Mouse (Mus musculus): ENCODE data around the gene Uqcc1. TPM values are rescaled to one million over a fixed set of nuclear protein-coding genes. Genes with fewer than 3 reads are reported as not detected.

The Uqcc1 gene
- 10 to 100 TPM; 16.9 to 82.3 (median 45.1) TPM for total RNA-seq (2018; cell fraction: chromatin; rRNA removed)
- 10 to 100 TPM; 16.3 to 45.2 (median 34.7) TPM for total RNA-seq (2018; cell fraction: cytosol; rRNA removed)
- total RNA-seq (2018; cell fraction: nucleus; rRNA removed) = 10 to 100 TPM in 25 of 26 experiments, 1 to 10 TPM in 1; 9.6 to 45.4 (median 27.2) TPM
- 27.3 to 47.7 TPM (median 28.7 TPM) in 3 replicates for polyA plus RNA-seq (2018)

DNA sequence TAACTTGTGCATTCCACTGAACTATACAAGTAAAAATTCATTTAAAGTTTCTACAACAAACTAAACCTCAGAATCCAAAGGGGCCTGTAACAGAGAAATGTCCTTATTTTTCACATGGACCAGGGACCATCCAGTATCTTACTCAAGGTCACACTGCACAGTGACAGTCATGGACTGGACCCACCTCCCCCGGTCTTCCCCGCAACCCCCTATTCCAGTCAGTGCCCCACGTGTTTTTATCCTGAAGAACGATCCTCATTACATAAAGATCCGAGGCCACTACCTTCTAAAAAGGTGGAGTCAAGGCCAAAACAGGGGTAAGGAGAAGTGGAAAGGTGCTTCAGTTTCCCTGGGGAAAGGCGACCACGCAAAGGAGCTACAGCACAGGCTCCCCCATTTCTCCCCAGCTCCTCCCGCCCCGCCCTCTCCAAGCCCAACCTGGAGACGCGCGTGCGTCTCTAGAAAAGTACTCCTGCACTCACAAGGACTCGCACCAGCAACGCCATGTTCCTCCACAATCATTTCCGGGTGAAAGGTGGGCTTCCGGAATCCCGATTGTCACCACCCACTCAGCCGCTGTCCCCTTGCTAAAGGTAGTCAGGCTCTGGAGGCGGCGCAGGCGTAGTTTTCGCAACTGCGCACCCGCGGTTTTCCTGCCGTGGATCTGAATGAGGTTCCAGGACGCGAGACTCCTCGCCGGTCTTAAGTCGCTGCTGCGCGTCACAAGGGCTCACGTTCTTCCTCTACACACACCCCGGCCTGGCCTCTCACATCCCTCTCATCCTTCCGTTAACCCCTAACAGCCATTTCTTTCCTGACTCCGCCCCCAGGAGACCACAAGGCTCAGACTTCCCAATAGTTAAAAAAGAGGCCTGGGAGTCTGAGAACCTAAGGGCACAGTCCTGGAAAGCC, at the start of gene Uqcc1:
Uqcc1 (minus strand) TSS at position 780 of the 912 bp plus-strand sequence.
- 1% methylated on average over 33 of the region's 38 CpGs for WGBS (ENCODE audit: missing documents)
- Histone ChIP-seq H3K4me3 (ENCODE audit: inconsistent target) (peak within 1 kb of the TSS; percentile 79), H3K27ac (peak within 1 kb of the TSS; percentile 74), H3K36me3 (ENCODE audit: inconsistent target) (no peaks in the 10 kb centered on the region), H3K79me2 (ENCODE audit: inconsistent target) (peaks cover 50% of the 10 kb centered on the region)

DNA sequence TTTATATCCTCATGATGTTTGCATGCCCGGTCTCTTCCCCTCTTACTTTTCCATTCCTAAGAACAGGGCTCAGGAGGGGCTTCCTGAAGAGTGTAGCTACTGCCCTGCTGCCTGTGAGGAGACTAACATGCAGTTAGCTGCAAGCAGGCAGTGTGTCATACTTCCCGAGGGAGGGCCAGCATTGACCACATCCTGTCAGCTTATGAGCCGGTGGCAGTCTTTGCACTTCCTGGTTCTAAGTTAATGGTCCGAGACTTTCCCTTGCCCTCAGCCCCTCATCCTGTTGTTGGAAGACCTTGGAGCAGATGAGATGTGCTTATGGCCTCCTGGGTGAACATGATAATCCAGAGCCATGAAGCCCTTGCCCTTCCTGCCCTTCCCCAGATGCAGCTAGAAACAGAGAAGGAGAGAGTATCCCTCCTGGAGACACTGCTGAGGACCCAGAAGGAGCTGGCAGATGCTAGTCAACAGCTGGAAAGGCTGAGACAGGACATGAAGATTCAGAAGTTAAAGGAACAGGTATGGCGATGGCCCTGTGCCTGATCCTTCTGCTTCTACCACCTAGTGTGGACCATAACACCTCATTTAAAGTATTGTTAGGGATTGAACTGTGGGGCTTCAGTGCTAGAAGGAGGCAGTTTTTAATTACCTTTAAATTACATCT, 49.4 kb upstream of the Uqcc1 start:
- peak overlapping the region; percentile 42 for H3K4me3 ChIP-seq (ENCODE audit: inconsistent target)
- peak overlapping the region; percentile 93 for H3K27ac ChIP-seq
- H3K36me3 ChIP-seq (ENCODE audit: inconsistent target) = peaks cover 41% of the 10 kb centered on the region; the same call in 1 of the 2 replicates
- peaks cover 30% of the 10 kb centered on the region for H3K79me2 ChIP-seq (ENCODE audit: inconsistent target)
- 17% methylated on average over 5 of the region's 5 CpGs for WGBS (ENCODE audit: missing documents)

DNA sequence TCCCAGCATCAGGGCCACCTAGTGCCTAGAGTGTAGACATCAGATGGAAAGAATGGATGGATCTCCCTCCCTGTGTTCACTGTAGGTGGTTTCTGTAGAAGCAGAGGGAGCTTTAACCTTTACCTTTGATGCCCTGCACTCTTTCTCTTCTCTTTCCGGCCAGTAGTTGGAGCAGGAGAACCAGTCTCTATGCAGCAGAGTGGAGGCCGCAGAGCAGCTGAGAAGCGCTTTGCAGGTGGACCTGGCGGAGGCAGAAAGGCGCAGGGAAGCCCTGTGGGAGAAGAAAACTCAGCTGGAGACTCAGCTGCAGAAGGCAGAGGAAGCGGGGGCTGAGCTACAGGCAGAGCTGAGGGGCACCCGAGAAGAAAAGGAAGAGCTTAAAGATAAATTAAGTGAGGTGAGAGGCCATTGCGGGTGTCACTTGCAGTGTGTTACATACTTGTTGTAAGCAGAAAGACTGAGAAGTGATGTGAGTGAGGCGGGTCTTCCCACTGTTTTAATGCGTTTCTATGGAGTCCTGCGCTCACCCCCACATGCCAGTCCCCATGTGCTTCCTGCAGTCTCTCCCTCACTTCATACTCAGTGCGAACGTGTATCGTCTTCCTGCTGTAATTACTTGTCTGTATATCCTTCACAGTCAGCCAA, 44.1 kb upstream of the Uqcc1 start:
- WGBS (ENCODE audit: missing documents) = 87% methylated on average over 14 of the region's 14 CpGs
- Histone ChIP-seq H3K4me3 (ENCODE audit: inconsistent target) (no peak overlapping the region), H3K27ac (no peak overlapping the region), H3K79me2 (ENCODE audit: inconsistent target) (no peaks in the 10 kb centered on the region), H3K36me3 (ENCODE audit: inconsistent target) (peaks cover 48% of the 10 kb centered on the region; the same call in 1 of the 2 replicates)

DNA sequence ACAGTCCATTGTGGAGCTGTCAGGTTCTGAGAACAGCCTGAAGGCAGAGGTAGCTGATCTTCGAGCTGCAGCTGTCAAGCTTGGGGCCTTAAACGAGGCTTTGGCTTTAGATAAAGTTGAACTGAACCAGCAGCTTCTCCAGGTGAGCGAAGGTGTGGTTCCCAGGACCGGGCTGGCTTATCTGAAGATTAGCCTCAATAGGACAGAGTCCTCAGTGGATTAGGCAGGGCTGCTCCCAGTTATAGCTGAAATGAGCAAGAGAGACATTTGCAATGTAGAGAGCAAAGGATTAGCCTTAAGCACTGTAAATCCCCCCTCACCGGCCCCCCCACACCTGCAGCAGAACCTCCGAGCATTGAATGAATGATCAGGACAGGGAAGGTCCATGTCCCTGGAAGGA, 43.2 kb upstream of the Uqcc1 start:
- Histone ChIP-seq H3K4me3 (ENCODE audit: inconsistent target) (no peak overlapping the region), H3K36me3 (ENCODE audit: inconsistent target) (peaks cover 53% of the 10 kb centered on the region; the same call in 1 of the 2 replicates), H3K79me2 (ENCODE audit: inconsistent target) (no peaks in the 10 kb centered on the region), H3K27ac (no peak overlapping the region)
- WGBS (ENCODE audit: missing documents) = 97% methylated on average over 5 of the region's 6 CpGs

DNA sequence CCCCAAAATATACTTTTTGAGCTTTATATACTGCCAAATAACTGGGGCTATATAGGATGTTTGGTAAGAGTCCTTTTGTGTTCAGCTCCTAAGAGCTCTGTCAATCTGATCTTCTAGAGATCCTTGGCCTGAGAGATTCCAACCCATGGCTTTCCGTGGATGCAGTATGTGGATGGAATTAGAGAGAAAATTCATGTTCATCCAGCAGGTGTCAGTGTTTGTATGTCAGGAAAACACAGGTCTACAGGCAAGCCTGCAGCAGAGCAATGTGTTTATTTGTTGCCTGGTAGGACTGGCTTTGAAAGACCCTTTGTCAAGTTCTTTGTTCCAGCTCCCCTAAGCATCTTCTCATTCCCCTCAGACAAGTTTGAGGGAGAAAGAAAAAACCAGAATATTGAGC, 32.9 kb upstream of the Uqcc1 start:
- H3K4me3 ChIP-seq (ENCODE audit: inconsistent target) = no peak overlapping the region

DNA sequence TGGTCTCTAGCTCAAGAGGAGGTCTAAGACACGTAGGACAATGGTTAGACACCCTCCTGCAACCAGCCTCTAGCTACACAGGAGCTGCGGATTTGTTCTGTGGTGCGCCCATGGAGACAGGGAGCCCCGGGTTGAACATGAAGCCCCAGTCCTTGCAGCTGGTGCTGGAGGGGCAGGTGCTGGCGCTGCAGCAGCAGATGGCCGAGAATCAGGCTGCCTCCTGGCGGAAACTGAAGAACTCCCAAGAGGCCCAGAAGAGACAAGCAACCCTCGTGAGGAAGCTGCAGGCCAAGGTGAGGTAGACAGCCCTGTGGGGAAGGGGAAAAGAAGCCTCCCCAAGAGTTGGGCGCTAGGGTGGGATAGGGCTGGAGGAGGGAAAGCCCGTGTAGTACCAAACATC, 31.8 kb upstream of the Uqcc1 start:
- Histone ChIP-seq H3K36me3 (ENCODE audit: inconsistent target) (peaks cover 35% of the 10 kb centered on the region), H3K4me3 (ENCODE audit: inconsistent target) (no peak overlapping the region), H3K79me2 (ENCODE audit: inconsistent target) (peaks cover 42% of the 10 kb centered on the region), H3K27ac (no peak overlapping the region)
- 93% methylated on average over 10 of the region's 10 CpGs for WGBS (ENCODE audit: missing documents)

More for the DNA sequence above, 32.9 kb upstream of the Uqcc1 start:
- no peak overlapping the region for H3K27ac ChIP-seq
- 80% methylated on average over 1 of the region's 1 CpGs for WGBS (ENCODE audit: missing documents)
- peaks cover 46% of the 10 kb centered on the region for H3K36me3 ChIP-seq (ENCODE audit: inconsistent target)
- peaks cover 31% of the 10 kb centered on the region for H3K79me2 ChIP-seq (ENCODE audit: inconsistent target)

DNA sequence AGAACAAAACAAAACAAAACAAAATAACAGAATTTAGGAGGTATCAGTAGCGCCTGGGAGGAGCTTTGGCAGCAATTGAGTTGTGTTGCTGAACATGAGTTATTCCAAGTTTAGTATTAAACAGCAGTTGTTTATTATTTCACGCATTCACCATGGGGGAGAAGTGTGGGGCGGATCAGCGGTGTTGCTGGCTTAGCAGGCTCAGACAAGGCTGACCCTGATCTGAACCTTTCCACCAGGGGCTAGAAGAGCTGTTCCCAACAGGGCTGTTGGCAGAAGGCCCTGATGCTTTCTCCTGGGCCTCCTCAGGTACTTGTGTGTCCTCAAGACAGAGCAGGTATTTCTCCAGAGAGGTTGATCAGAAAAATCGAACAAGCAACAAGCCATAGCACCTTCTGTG, 29.9 kb upstream of the Uqcc1 start:
- WGBS (ENCODE audit: missing documents) = 95% methylated on average over 5 of the region's 5 CpGs
- Histone ChIP-seq H3K79me2 (ENCODE audit: inconsistent target) (peaks cover 45% of the 10 kb centered on the region), H3K4me3 (ENCODE audit: inconsistent target) (no peak overlapping the region), H3K27ac (no peak overlapping the region), H3K36me3 (ENCODE audit: inconsistent target) (peaks cover 19% of the 10 kb centered on the region; the same call in 1 of the 2 replicates)

GRCm38 (mm10) chr2:155956134-155957059, 26.3 kb upstream of the Uqcc1 start, which contains the start of gene Cep250:
Gene Cep250, plus strand, starts transcription at chr2:155956458.
- under 1% methylated on average over 57 of the region's 59 CpGs for WGBS (ENCODE audit: missing documents)
- H3K36me3 ChIP-seq (ENCODE audit: inconsistent target) = no peaks in the 10 kb centered on the region
- H3K4me3 ChIP-seq (ENCODE audit: inconsistent target) = peak within 1 kb of the TSS; percentile 59
- peaks cover 45% of the 10 kb centered on the region for H3K79me2 ChIP-seq (ENCODE audit: inconsistent target)
- peak within 1 kb of the TSS; percentile 92 for H3K27ac ChIP-seq

- Histone ChIP-seq H3K27ac (no peak overlapping the region), H3K79me2 (ENCODE audit: inconsistent target) (peaks cover 4% of the 10 kb centered on the region), H3K4me3 (ENCODE audit: inconsistent target) (no peak overlapping the region), H3K36me3 (ENCODE audit: inconsistent target) (no peaks in the 10 kb centered on the region)
Measured at GRCm38 (mm10) chr2:155952006-155952405, 21.9 kb upstream of the Uqcc1 start.

GRCm38 (mm10) chr2:155949362-155949761, 19.3 kb upstream of the Uqcc1 start:
- no peak overlapping the region for H3K4me3 ChIP-seq (ENCODE audit: inconsistent target)
- H3K79me2 ChIP-seq (ENCODE audit: inconsistent target) = no peaks in the 10 kb centered on the region
- no peaks in the 10 kb centered on the region for H3K36me3 ChIP-seq (ENCODE audit: inconsistent target)
- 71% methylated on average over 6 of the region's 6 CpGs for WGBS (ENCODE audit: missing documents)
- H3K27ac ChIP-seq = no peak overlapping the region

- H3K79me2 ChIP-seq (ENCODE audit: inconsistent target) = no peaks in the 10 kb centered on the region
- H3K4me3 ChIP-seq (ENCODE audit: inconsistent target) = no peak overlapping the region
- no peaks in the 10 kb centered on the region for H3K36me3 ChIP-seq (ENCODE audit: inconsistent target)
- no peak overlapping the region for H3K27ac ChIP-seq
- WGBS (ENCODE audit: missing documents) = 51% methylated on average over 5 of the region's 5 CpGs
Measured at GRCm38 (mm10) chr2:155947390-155948002, 17.4 kb upstream of the Uqcc1 start.

DNA sequence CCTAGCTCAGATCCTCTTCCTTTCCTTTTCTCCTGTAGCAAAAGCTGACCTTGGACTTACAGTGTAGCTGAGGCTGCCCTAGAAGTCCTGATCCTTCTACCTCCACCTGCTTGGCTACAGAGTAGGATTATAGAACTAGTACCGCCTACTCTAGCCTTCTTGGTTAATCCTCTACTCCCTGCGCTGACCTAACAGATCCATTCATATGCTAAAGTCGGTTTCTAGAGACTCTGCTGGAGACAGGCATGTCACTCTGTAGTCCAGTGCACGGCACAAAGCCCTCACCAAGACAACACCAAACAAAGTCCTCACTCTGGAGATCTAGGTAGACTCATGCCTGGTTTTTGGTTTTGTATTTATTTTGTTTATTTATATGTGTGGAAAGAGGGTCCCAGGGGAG, 16.4 kb upstream of the Uqcc1 start:
- H3K27ac ChIP-seq = no peak overlapping the region
- H3K4me3 ChIP-seq (ENCODE audit: inconsistent target) = no peak overlapping the region
- H3K36me3 ChIP-seq (ENCODE audit: inconsistent target) = no peaks in the 10 kb centered on the region
- WGBS (ENCODE audit: missing documents) = 79% methylated on average over 4 of the region's 4 CpGs
- no peaks in the 10 kb centered on the region for H3K79me2 ChIP-seq (ENCODE audit: inconsistent target)

DNA sequence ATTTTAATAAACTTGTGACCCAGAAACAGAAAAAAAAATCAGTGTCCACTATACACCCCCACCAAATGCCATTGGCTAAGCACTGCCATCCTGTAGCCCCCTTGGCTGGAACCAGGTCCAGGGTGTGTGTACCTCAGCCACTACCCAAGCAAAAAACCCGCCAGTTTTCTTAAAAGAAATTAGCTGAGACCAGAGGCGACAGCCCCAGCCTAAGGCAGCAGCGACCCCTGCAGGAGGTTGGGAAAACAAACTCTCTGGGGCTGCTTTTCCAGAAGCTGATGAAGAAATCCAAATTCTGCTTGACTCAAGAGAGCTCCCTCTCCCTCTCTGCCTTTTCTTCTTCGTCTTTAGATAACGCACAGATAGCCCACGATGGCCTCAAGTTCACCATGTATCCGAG, 16.0 kb upstream of the Uqcc1 start:
- WGBS (ENCODE audit: missing documents) = 8% methylated on average over 6 of the region's 7 CpGs
- Histone ChIP-seq H3K36me3 (ENCODE audit: inconsistent target) (no peaks in the 10 kb centered on the region), H3K79me2 (ENCODE audit: inconsistent target) (no peaks in the 10 kb centered on the region), H3K4me3 (ENCODE audit: inconsistent target) (no peak overlapping the region), H3K27ac (no peak overlapping the region)
